Mouse (Mus musculus) erythroblast, embryonic 14.5 days (primary cell): ENCODE measurements around the gene Pnmal2. TPM values are rescaled to one million over a fixed set of nuclear protein-coding genes. Genes with fewer than 3 reads are reported as not detected.

Source experiments
- H3K27me3 ChIP-seq: 2 replicates; pipeline ENCODE4 v1.6.1; 2012; ENCODE audit warnings: inconsistent platforms; ENCODE audit not compliant: control insufficient read depth
- H3K36me3 ChIP-seq: 2 replicates; pipeline ENCODE4 v1.6.1; 2012; ENCODE audit warnings: mild to moderate bottlenecking, inconsistent platforms; ENCODE audit not compliant: control insufficient read depth
- H3K4me1 ChIP-seq: 2 replicates; pipeline ENCODE4 v1.6.1; 2012; ENCODE audit warnings: inconsistent platforms; ENCODE audit not compliant: control insufficient read depth
- H3K4me3 ChIP-seq: replicated peaks from 2 replicates; pipeline ENCODE3; 2012; ENCODE audit warnings: moderate library complexity, mild to moderate bottlenecking, inconsistent platforms
- H3K9me3 ChIP-seq: 2 replicates; pipeline ENCODE4 v1.6.1; 2012; ENCODE audit warnings: low read length, inconsistent platforms, mixed read lengths; ENCODE audit not compliant: control insufficient read depth
- GATA1 ChIP-seq: IDR thresholded peaks from 2 replicates; pipeline ENCODE4 v1.6.1; 2012; ENCODE audit warnings: low read length, inconsistent platforms, mixed read lengths
- TAL1 ChIP-seq: IDR thresholded peaks from 3 replicates; pipeline ENCODE4 v1.6.1; 2012; ENCODE audit warnings: low read length, inconsistent platforms, mixed read lengths
- polyA plus RNA-seq: library from polyadenylated mRNA; stranded (reverse); fragments of >175 nt; gene quantifications from 2 replicates; pipeline ENCODE4 v1.2.3, GENCODE M21; 2012

The Pnmal2 gene
- polyA plus RNA-seq, 1 experiment, result not detected

GRCm38 (mm10) chr7:16916342-16917265 lies 27.9 kb upstream of the Pnmal2 start:
- peaks cover 33% of the 10 kb centered on the region for H3K4me1 ChIP-seq

GRCm38 (mm10) chr7:16917447-16917846 lies 27.0 kb upstream of the Pnmal2 start:
- no peaks in the 10 kb centered on the region for H3K9me3 ChIP-seq
- no peak for TF ChIP-seq TAL1
- no peak for TF ChIP-seq GATA1
- peaks cover 41% of the 10 kb centered on the region for H3K4me1 ChIP-seq
- no peaks in the 10 kb centered on the region for H3K27me3 ChIP-seq
- no peak overlapping the region for H3K4me3 ChIP-seq
- peaks cover 84% of the 10 kb centered on the region for H3K36me3 ChIP-seq

More at GRCm38 (mm10) chr7:16916342-16917265, 27.9 kb upstream of the Pnmal2 start:
- TF ChIP-seq TAL1, result no peak
- TF ChIP-seq GATA1, result no peak
- H3K9me3 ChIP-seq, result no peaks in the 10 kb centered on the region
- H3K36me3 ChIP-seq, result peaks cover 77% of the 10 kb centered on the region
- H3K4me3 ChIP-seq, result no peak overlapping the region
- no peaks in the 10 kb centered on the region for H3K27me3 ChIP-seq

- H3K36me3 ChIP-seq, result peaks cover 86% of the 10 kb centered on the region
Measured at GRCm38 (mm10) chr7:16918014-16918413, 26.5 kb upstream of the Pnmal2 start.

GRCm38 (mm10) chr7:16918670-16919069 lies 25.8 kb upstream of the Pnmal2 start:
- no peak for TF ChIP-seq GATA1
- no peak for TF ChIP-seq TAL1
- Histone ChIP-seq H3K4me3 (no peak overlapping the region), H3K4me1 (peaks cover 48% of the 10 kb centered on the region), H3K36me3 (peaks cover 86% of the 10 kb centered on the region), H3K9me3 (no peaks in the 10 kb centered on the region), H3K27me3 (no peaks in the 10 kb centered on the region)

More at GRCm38 (mm10) chr7:16918014-16918413, 26.5 kb upstream of the Pnmal2 start:
- TF ChIP-seq GATA1 (no peak), TAL1 (no peak)
- Histone ChIP-seq H3K9me3 (no peaks in the 10 kb centered on the region), H3K4me1 (peaks cover 47% of the 10 kb centered on the region), H3K27me3 (no peaks in the 10 kb centered on the region), H3K4me3 (no peak overlapping the region)

GRCm38 (mm10) chr7:16919395-16920149 lies 24.9 kb upstream of the Pnmal2 start:
- H3K9me3 ChIP-seq, result no peaks in the 10 kb centered on the region
- no peaks in the 10 kb centered on the region for H3K27me3 ChIP-seq
- TF ChIP-seq GATA1 (no peak), TAL1 (peak; percentile 62)
- peaks cover 52% of the 10 kb centered on the region for H3K4me1 ChIP-seq
- peak overlapping the region; percentile 24 for H3K4me3 ChIP-seq
- H3K36me3 ChIP-seq, result peaks cover 78% of the 10 kb centered on the region

GRCm38 (mm10) chr7:16920150-16920579 lies 24.3 kb upstream of the Pnmal2 start:
- H3K4me3 ChIP-seq, result peak overlapping the region; percentile 1
- TF ChIP-seq TAL1, result no peak
- no peak for TF ChIP-seq GATA1
- peaks cover 56% of the 10 kb centered on the region for H3K4me1 ChIP-seq
- peaks cover 72% of the 10 kb centered on the region for H3K36me3 ChIP-seq
- H3K27me3 ChIP-seq, result no peaks in the 10 kb centered on the region
- no peaks in the 10 kb centered on the region for H3K9me3 ChIP-seq

GRCm38 (mm10) chr7:16920818-16921791 lies 23.4 kb upstream of the Pnmal2 start:
- peaks cover 56% of the 10 kb centered on the region for H3K4me1 ChIP-seq
- no peaks in the 10 kb centered on the region for H3K27me3 ChIP-seq
- peak overlapping the region; percentile 98 for H3K4me3 ChIP-seq
- H3K9me3 ChIP-seq, result no peaks in the 10 kb centered on the region
- TF ChIP-seq TAL1, result no peak
- no peak for TF ChIP-seq GATA1
- H3K36me3 ChIP-seq, result peaks cover 63% of the 10 kb centered on the region

GRCm38 (mm10) chr7:16921881-16922335 lies 22.6 kb upstream of the Pnmal2 start:
- peak overlapping the region; percentile 98 for H3K4me3 ChIP-seq
- H3K4me1 ChIP-seq, result peaks cover 56% of the 10 kb centered on the region
- TF ChIP-seq TAL1 (no peak), GATA1 (no peak)
- H3K36me3 ChIP-seq, result peaks cover 55% of the 10 kb centered on the region
- no peaks in the 10 kb centered on the region for H3K9me3 ChIP-seq
- no peaks in the 10 kb centered on the region for H3K27me3 ChIP-seq
